Mouse (Mus musculus) colon, adult 2 months (tissue): ENCODE results near the gene Ccser1. TPM values are rescaled to one million over a fixed set of nuclear protein-coding genes. Genes with fewer than 3 reads are reported as not detected.

Experiments
- polyA plus RNA-seq: library from polyadenylated mRNA; depleted of rRNA; stranded (reverse); fragments of >200 nt; gene quantifications from 2 replicates; pipeline ENCODE4 v1.2.3, GENCODE M21; 2012; rRNA removed

Gene Ccser1
- 3.7 and 4.4 TPM in 2 replicates for polyA plus RNA-seq

GRCm38 (mm10) chr6:61179949-61180755 lies at the start of gene Ccser1:
TSS of gene Ccser1 (plus strand) at chr6:61180324.

